Mouse (Mus musculus) cerebellum, adult (tissue): Measurements from ENCODE around the gene Scaf1.

Source experiments
- ATAC-seq: cut with Nextera tagmentation; 2 replicates; pipeline ENCODE4 v1.9.2; 2017; ENCODE audit warnings: mild to moderate bottlenecking, moderate library complexity, mixed read lengths; ENCODE audit not compliant: insufficient number of reproducible peaks, low FRiP score, low TSS enrichment

The Scaf1 gene

GRCm38 (mm10) chr7:45017242-45018061 is 1.3 kb upstream of the Scaf1 start, which contains the start of gene Rras:
TSS of gene Rras (plus strand) at chr7:45017961.
- ATAC-seq, result peak; percentile 63

GRCm38 (mm10) chr7:45016761-45017160 is 598 bp upstream of the Scaf1 start:
- no peak for ATAC-seq

- peak; percentile 21; the same call in 1 of the 2 replicates for ATAC-seq
Measured at GRCm38 (mm10) chr7:45015344-45015956, 713 bp downstream of the Scaf1 start.

GRCm38 (mm10) chr7:45014096-45014451 is 2.1 kb downstream of the Scaf1 start:
- no peak for ATAC-seq

- ATAC-seq, result no peak
Measured at GRCm38 (mm10) chr7:45013366-45014095, 2.6 kb downstream of the Scaf1 start.

- ATAC-seq, result no peak
Measured at GRCm38 (mm10) chr7:45012824-45013223, 3.3 kb downstream of the Scaf1 start.

- ATAC-seq, result no peak
Measured at GRCm38 (mm10) chr7:45012011-45012410, 4.2 kb downstream of the Scaf1 start.

GRCm38 (mm10) chr7:45008411-45008810 is 7.8 kb downstream of the Scaf1 start:
- ATAC-seq, result no peak

- no peak for ATAC-seq
Measured at GRCm38 (mm10) chr7:45007846-45008245, 8.3 kb downstream of the Scaf1 start.

- no peak for ATAC-seq
Measured at GRCm38 (mm10) chr7:45007141-45007540, 9.0 kb downstream of the Scaf1 start.

GRCm38 (mm10) chr7:45006503-45006902 is 9.7 kb downstream of the Scaf1 start:
- no peak for ATAC-seq

- no peak for ATAC-seq
Measured at GRCm38 (mm10) chr7:45005321-45005992, 10.7 kb downstream of the Scaf1 start.

- no peak for ATAC-seq
Measured at GRCm38 (mm10) chr7:45004546-45004945, 11.6 kb downstream of the Scaf1 start.

- ATAC-seq, result no peak
Measured at GRCm38 (mm10) chr7:45002440-45002839, 13.7 kb downstream of the Scaf1 start.

GRCm38 (mm10) chr7:45000539-45001114 is 15.5 kb downstream of the Scaf1 start:
- no peak for ATAC-seq

GRCm38 (mm10) chr7:44999753-45000152 is 16.4 kb downstream of the Scaf1 start:
- no peak for ATAC-seq

- no peak for ATAC-seq
Measured at GRCm38 (mm10) chr7:44998501-44998955, 17.6 kb downstream of the Scaf1 start, which contains the start of gene Bcl2l12. TSS of gene Bcl2l12 (minus strand) at chr7:44998712.

- ATAC-seq, result no peak
Measured at GRCm38 (mm10) chr7:44997940-44998428, 18.2 kb downstream of the Scaf1 start.

GRCm38 (mm10) chr7:44997231-44997939 is 18.8 kb downstream of the Scaf1 start, which contains the start of gene Irf3:
TSS of gene Irf3 (plus strand) at chr7:44997648.
- peak; percentile 78 for ATAC-seq
